Mouse (Mus musculus): Measurements from ENCODE around the gene Bbs9. TPM values are rescaled to one million over a fixed set of nuclear protein-coding genes. Genes with fewer than 3 reads are reported as not detected.

Gene Bbs9
- 10.3 and 12.3 TPM in 2 replicates for total RNA-seq (2012; rRNA removed)

GRCm38 (mm10) chr9:22475424-22475868, at the start of gene Bbs9:
Gene Bbs9, plus strand, starts transcription at chr9:22475715.
- no peak for TF ChIP-seq ZC3H11A (IDR thresholded peaks at IDR 0.05; ENCODE audit: borderline replicate concordance, low read depth, low read length)
- peak; percentile 95 for TF ChIP-seq HCFC1 (IDR thresholded peaks at IDR 0.05; ENCODE audit: borderline replicate concordance, insufficient read depth, low read length)
- no peak for TF ChIP-seq MAFK (IDR thresholded peaks at IDR 0.05; ENCODE audit: insufficient read depth, low read depth, low read length)
- TF ChIP-seq ZNF384 (IDR thresholded peaks at IDR 0.05; ENCODE audit: low read depth, low read length), result no peak
- peak within 1 kb of the TSS; percentile 66 to 79 for H3K4me3 ChIP-seq (ENCODE audit: insufficient read depth in 1 of 2, low read depth in 1 of 2, low read length in 2 of 2, poor library complexity in 1 of 2, severe bottlenecking in 1 of 2)
- DNase-seq (ENCODE audit: low read depth, low spot score), result peak; percentile 95
- H3K36me3 ChIP-seq (ENCODE audit: control insufficient read depth, insufficient read depth, low read length, poor library complexity, severe bottlenecking), result no peaks in the 10 kb centered on the region
- no peak within 1 kb of the TSS for H3K27ac ChIP-seq (ENCODE audit: insufficient read depth, low read depth, low read length, poor library complexity, severe bottlenecking)
- H3K9me3 ChIP-seq (ENCODE audit: control insufficient read depth, insufficient read depth, low read depth, low read length), result no peaks in the 10 kb centered on the region
- H3K4me1 ChIP-seq (ENCODE audit: control insufficient read depth in 2 of 2, insufficient read depth in 2 of 2, low read length in 2 of 2, poor library complexity in 1 of 2), result peaks cover 0 to 5% of the 10 kb centered on the region in 2 experiments; a peak in 1 of 4 replicates
- in situ Hi-C loops (cut with MboI; ENCODE audit: low sequenced_read_pairs in 2 of 2, unreplicated experiment in 2 of 2), result no loop called here
- peak within 1 kb of the TSS; percentile 62 for H3K9ac ChIP-seq (ENCODE audit: insufficient read depth, low read depth, low read length, poor library complexity, severe bottlenecking)

DNA sequence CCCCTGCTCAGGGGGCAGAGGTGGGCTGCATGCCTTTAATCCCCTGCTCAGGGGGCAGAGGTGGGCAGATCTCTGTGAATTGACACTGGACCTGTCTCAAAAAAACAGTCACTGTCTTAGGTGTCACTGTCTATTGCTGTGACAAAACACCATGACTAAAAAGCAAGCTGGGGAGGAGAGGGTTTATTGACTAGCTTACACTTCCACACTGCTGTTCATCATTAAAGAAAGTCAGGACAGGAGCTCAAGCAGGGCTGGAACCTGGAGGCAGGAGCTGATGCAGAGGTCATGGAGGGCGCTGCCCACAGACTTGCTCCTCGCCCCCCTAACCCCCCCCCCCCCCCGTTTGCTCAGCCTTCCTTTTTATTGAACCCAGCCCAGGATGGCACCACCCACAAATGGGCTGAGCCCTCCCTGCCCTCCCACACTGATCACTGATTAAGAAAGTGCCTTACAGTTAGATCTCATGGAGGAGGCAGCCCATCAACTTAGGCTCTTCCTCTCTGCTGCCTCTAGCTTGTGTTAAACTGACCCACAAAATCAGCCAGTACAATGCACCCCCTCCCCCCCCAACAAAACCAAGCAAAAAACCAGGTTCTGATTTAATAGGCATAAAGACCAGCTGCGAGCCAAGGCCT, 47.4 kb upstream of the Bbs9 start:
- in situ Hi-C loops (cut with MboI; ENCODE audit: low sequenced_read_pairs in 2 of 2, unreplicated experiment in 2 of 2), result no loop called here
- no peaks in the 10 kb centered on the region for H3K9me3 ChIP-seq (ENCODE audit: control insufficient read depth, insufficient read depth, low read depth, low read length)
- DNase-seq (ENCODE audit: low read depth, low spot score), result no peak
- no peak overlapping the region for H3K9ac ChIP-seq (ENCODE audit: insufficient read depth, low read depth, low read length, poor library complexity, severe bottlenecking)
- H3K27ac ChIP-seq (ENCODE audit: insufficient read depth, low read depth, low read length, poor library complexity, severe bottlenecking), result no peak overlapping the region
- no peaks in the 10 kb centered on the region; a peak in 1 of 4 replicates for H3K4me1 ChIP-seq (ENCODE audit: control insufficient read depth in 2 of 2, insufficient read depth in 2 of 2, low read length in 2 of 2, poor library complexity in 1 of 2)
- TF ChIP-seq CHD2 (IDR thresholded peaks at IDR 0.05; ENCODE audit: low read depth, low read length) (no peak), MAFK (IDR thresholded peaks at IDR 0.05; ENCODE audit: insufficient read depth, low read depth, low read length) (no peak), ZNF384 (IDR thresholded peaks at IDR 0.05; ENCODE audit: low read depth, low read length) (no peak), ZC3H11A (IDR thresholded peaks at IDR 0.05; ENCODE audit: borderline replicate concordance, low read depth, low read length) (no peak), HCFC1 (IDR thresholded peaks at IDR 0.05; ENCODE audit: borderline replicate concordance, insufficient read depth, low read length) (no peak)
- no peaks in the 10 kb centered on the region for H3K36me3 ChIP-seq (ENCODE audit: control insufficient read depth, insufficient read depth, low read length, poor library complexity, severe bottlenecking)
- H3K4me3 ChIP-seq (ENCODE audit: insufficient read depth in 1 of 2, low read depth in 1 of 2, low read length in 2 of 2, poor library complexity in 1 of 2, severe bottlenecking in 1 of 2), result no peak overlapping the region

- no peak overlapping the region for H3K9ac ChIP-seq (ENCODE audit: insufficient read depth, low read depth, low read length, poor library complexity, severe bottlenecking)
- no peaks in the 10 kb centered on the region for H3K36me3 ChIP-seq (ENCODE audit: control insufficient read depth, insufficient read depth, low read length, poor library complexity, severe bottlenecking)
- no peak overlapping the region for H3K27ac ChIP-seq (ENCODE audit: insufficient read depth, low read depth, low read length, poor library complexity, severe bottlenecking)
- no peak for TF ChIP-seq ZNF384 (IDR thresholded peaks at IDR 0.05; ENCODE audit: low read depth, low read length)
- no peak for TF ChIP-seq MAFK (IDR thresholded peaks at IDR 0.05; ENCODE audit: insufficient read depth, low read depth, low read length)
- no peak for TF ChIP-seq HCFC1 (IDR thresholded peaks at IDR 0.05; ENCODE audit: borderline replicate concordance, insufficient read depth, low read length)
- TF ChIP-seq ZC3H11A (IDR thresholded peaks at IDR 0.05; ENCODE audit: borderline replicate concordance, low read depth, low read length), result no peak
- TF ChIP-seq CHD2 (IDR thresholded peaks at IDR 0.05; ENCODE audit: low read depth, low read length), result no peak
- no peak overlapping the region for H3K4me3 ChIP-seq (ENCODE audit: insufficient read depth in 1 of 2, low read depth in 1 of 2, low read length in 2 of 2, poor library complexity in 1 of 2, severe bottlenecking in 1 of 2)
- in situ Hi-C loops (cut with MboI; ENCODE audit: low sequenced_read_pairs in 2 of 2, unreplicated experiment in 2 of 2), result no loop called here
- no peak for DNase-seq (ENCODE audit: low read depth, low spot score)
- H3K9me3 ChIP-seq (ENCODE audit: control insufficient read depth, insufficient read depth, low read depth, low read length), result no peaks in the 10 kb centered on the region
- H3K4me1 ChIP-seq (ENCODE audit: control insufficient read depth in 2 of 2, insufficient read depth in 2 of 2, low read length in 2 of 2, poor library complexity in 1 of 2), result no peaks in the 10 kb centered on the region; a peak in 1 of 4 replicates
These were observed 46.7 kb upstream of the Bbs9 start for GRCm38 (mm10) chr9:22428666-22429410.

GRCm38 (mm10) chr9:22429533-22430241, 45.8 kb upstream of the Bbs9 start:
- Histone ChIP-seq H3K36me3 (ENCODE audit: control insufficient read depth, insufficient read depth, low read length, poor library complexity, severe bottlenecking) (no peaks in the 10 kb centered on the region), H3K4me3 (ENCODE audit: insufficient read depth in 1 of 2, low read depth in 1 of 2, low read length in 2 of 2, poor library complexity in 1 of 2, severe bottlenecking in 1 of 2) (no peak overlapping the region), H3K4me1 (ENCODE audit: control insufficient read depth in 2 of 2, insufficient read depth in 2 of 2, low read length in 2 of 2, poor library complexity in 1 of 2) (no peaks in the 10 kb centered on the region; a peak in 1 of 4 replicates), H3K9me3 (ENCODE audit: control insufficient read depth, insufficient read depth, low read depth, low read length) (no peaks in the 10 kb centered on the region), H3K27ac (ENCODE audit: insufficient read depth, low read depth, low read length, poor library complexity, severe bottlenecking) (no peak overlapping the region), H3K9ac (ENCODE audit: insufficient read depth, low read depth, low read length, poor library complexity, severe bottlenecking) (no peak overlapping the region)
- TF ChIP-seq MAFK (IDR thresholded peaks at IDR 0.05; ENCODE audit: insufficient read depth, low read depth, low read length) (no peak), ZNF384 (IDR thresholded peaks at IDR 0.05; ENCODE audit: low read depth, low read length) (no peak), ZC3H11A (IDR thresholded peaks at IDR 0.05; ENCODE audit: borderline replicate concordance, low read depth, low read length) (no peak), CHD2 (IDR thresholded peaks at IDR 0.05; ENCODE audit: low read depth, low read length) (no peak), HCFC1 (IDR thresholded peaks at IDR 0.05; ENCODE audit: borderline replicate concordance, insufficient read depth, low read length) (no peak)
- in situ Hi-C loops (cut with MboI; ENCODE audit: low sequenced_read_pairs in 2 of 2, unreplicated experiment in 2 of 2), result no loop called here
- DNase-seq (ENCODE audit: low read depth, low spot score), result no peak

All from ES-E14 (cell line).